Mouse (Mus musculus) midbrain, postnatal 0 days (tissue): ENCODE data around the gene Ublcp1. TPM values are rescaled to one million over a fixed set of nuclear protein-coding genes. Genes with fewer than 3 reads are reported as not detected.

ENCODE experiments used
- ATAC-seq: fragments of 200-750 bp; cut with Nextera tagmentation; 2 replicates; pipeline ENCODE4 v1.8.0; 2017; ENCODE audit warnings: moderate number of reproducible peaks, mild to moderate bottlenecking, moderate TSS enrichment, moderate library complexity; ENCODE audit not compliant: low FRiP score
- DNase-seq: peaks from one replicate; pipeline ENCODE4 v3.0.0-alpha.2; 2015; ENCODE audit warnings: low spot score
- H3K27ac ChIP-seq: fragments of 300-500 bp; sonication (generic); 2 replicates; pipeline ENCODE4 v1.5.1; 2014; ENCODE audit warnings: low read depth, mild to moderate bottlenecking, low read length, mixed read lengths
- H3K27me3 ChIP-seq: fragments of 300-500 bp; sonication (generic); 2 replicates; pipeline ENCODE4 v1.6.1; 2014; ENCODE audit warnings: low read length, control low read depth, mixed read lengths; ENCODE audit not compliant: insufficient read depth
- H3K36me3 ChIP-seq: fragments of 300-500 bp; sonication (generic); 2 replicates; pipeline ENCODE4 v1.6.1; 2014; ENCODE audit warnings: low read length, control low read depth, mixed read lengths; ENCODE audit not compliant: insufficient read depth
- H3K4me1 ChIP-seq: fragments of 300-500 bp; sonication (generic); 2 replicates; pipeline ENCODE4 v1.6.1; 2014; ENCODE audit warnings: mild to moderate bottlenecking, control low read depth, antibody characterized with exemption, low read length, mixed read lengths; ENCODE audit not compliant: insufficient read depth
- H3K4me2 ChIP-seq: fragments of 300-500 bp; sonication (generic); 2 replicates; pipeline ENCODE4 v1.6.1; 2014; ENCODE audit warnings: low read depth, mild to moderate bottlenecking, low read length, mixed read lengths; ENCODE audit not compliant: poor library complexity, severe bottlenecking
- H3K4me3 ChIP-seq: fragments of 300-500 bp; sonication (generic); 2 replicates; pipeline ENCODE4 v1.5.1; 2014; ENCODE audit warnings: low read depth, mild to moderate bottlenecking, low read length, moderate library complexity
- H3K9ac ChIP-seq: fragments of 300-500 bp; sonication (generic); replicated peaks from 2 replicates; pipeline ENCODE4 v1.6.1; 2014; ENCODE audit warnings: mild to moderate bottlenecking, low read length, moderate library complexity, mixed read lengths; ENCODE audit not compliant: poor library complexity, severe bottlenecking
- H3K9me3 ChIP-seq: fragments of 300-500 bp; sonication (generic); 2 replicates; pipeline ENCODE4 v1.6.1; 2016; ENCODE audit warnings: low read length, control low read depth
- CTCF ChIP-seq: IDR thresholded peaks from 2 replicates; pipeline ENCODE4 v1.5.1; 2016; ENCODE audit warnings: antibody characterized with exemption, mild to moderate bottlenecking
- WGBS: fragments of 180-500 bp; shearing (Covaris S2); extraction: QIAGEN DNeasy Blood & Tissue Kit; methylation state at CpG from one replicate; pipeline ENCODE4 v1.1.7; 2014; 5-methylcytosine and 5-hydroxymethylcytosine counted together
- polyA plus RNA-seq: library from polyadenylated mRNA; unstranded; fragments of >200 nt; fragmentation: Nextera tagmentation; extraction: Ambion mirVana; gene quantifications from 2 replicates; pipeline ENCODE4 v1.2.1, GENCODE M21; 2015
- total RNA-seq: library from RNA; depleted of rRNA; stranded (reverse); fragments of >200 nt; gene quantifications from 2 replicates; pipeline ENCODE4 v1.2.3, GENCODE M21; 2014

Ublcp1 gene
- total and polyA plus RNA-seq, 2 experiments from 2014 or later: 29.2 to 48.8 TPM

GRCm38 (mm10) chr11:44508876-44509275, 38.6 kb upstream of the Ublcp1 start:
- Histone ChIP-seq H3K36me3 (no peaks in the 10 kb centered on the region), H3K27ac (no peak overlapping the region), H3K9me3 (no peaks in the 10 kb centered on the region), H3K4me1 (no peaks in the 10 kb centered on the region), H3K4me2 (no peak overlapping the region), H3K27me3 (no peaks in the 10 kb centered on the region), H3K4me3 (no peak overlapping the region), H3K9ac (no peak overlapping the region)
- no peak for DNase-seq
- no peak for TF ChIP-seq CTCF
- WGBS: 70% methylated on average over 4 of the region's 4 CpGs
- no peak for ATAC-seq

- H3K4me1 ChIP-seq: no peaks in the 10 kb centered on the region
Observed at GRCm38 (mm10) chr11:44504761-44505160, 34.5 kb upstream of the Ublcp1 start.

GRCm38 (mm10) chr11:44504146-44504545, 33.8 kb upstream of the Ublcp1 start:
- H3K9me3 ChIP-seq: no peaks in the 10 kb centered on the region
- DNase-seq (no peak), ATAC-seq (no peak)
- no peaks in the 10 kb centered on the region for H3K4me1 ChIP-seq
- H3K4me2 ChIP-seq: no peak overlapping the region
- no peak for TF ChIP-seq CTCF
- WGBS: 89% methylated on average over 7 of the region's 7 CpGs
- H3K27me3 ChIP-seq: no peaks in the 10 kb centered on the region
- no peak overlapping the region for H3K27ac ChIP-seq
- H3K4me3 ChIP-seq: no peak overlapping the region
- H3K36me3 ChIP-seq: no peaks in the 10 kb centered on the region
- no peak overlapping the region for H3K9ac ChIP-seq

More at GRCm38 (mm10) chr11:44504761-44505160, 34.5 kb upstream of the Ublcp1 start:
- TF ChIP-seq CTCF: no peak
- Histone ChIP-seq H3K27ac (no peak overlapping the region), H3K36me3 (no peaks in the 10 kb centered on the region), H3K4me2 (no peak overlapping the region), H3K4me3 (no peak overlapping the region), H3K27me3 (no peaks in the 10 kb centered on the region), H3K9ac (no peak overlapping the region), H3K9me3 (no peaks in the 10 kb centered on the region)
- ATAC-seq (no peak), DNase-seq (no peak)
- 85% methylated on average over 3 of the region's 3 CpGs for WGBS

GRCm38 (mm10) chr11:44502931-44503330, 32.6 kb upstream of the Ublcp1 start:
- no peak overlapping the region for H3K4me2 ChIP-seq
- H3K36me3 ChIP-seq: no peaks in the 10 kb centered on the region
- H3K4me1 ChIP-seq: no peaks in the 10 kb centered on the region
- WGBS: 28% methylated on average over 5 of the region's 5 CpGs
- H3K27ac ChIP-seq: no peak overlapping the region
- H3K27me3 ChIP-seq: no peaks in the 10 kb centered on the region
- DNase-seq (no peak), ATAC-seq (no peak)
- H3K9me3 ChIP-seq: no peaks in the 10 kb centered on the region
- no peak for TF ChIP-seq CTCF
- no peak overlapping the region for H3K9ac ChIP-seq
- H3K4me3 ChIP-seq: no peak overlapping the region

GRCm38 (mm10) chr11:44501477-44501876, 31.2 kb upstream of the Ublcp1 start:
- 88% methylated on average over 2 of the region's 2 CpGs for WGBS
- H3K4me3 ChIP-seq: no peak overlapping the region
- TF ChIP-seq CTCF: no peak

GRCm38 (mm10) chr11:44500966-44501365, 30.7 kb upstream of the Ublcp1 start:
- TF ChIP-seq CTCF: no peak
- no peak overlapping the region for H3K4me3 ChIP-seq
- no peaks in the 10 kb centered on the region for H3K36me3 ChIP-seq
- 0 out of 2 replicates have a peak, but pooled peaks cover 2% of the 10 kb centered on the region for H3K4me1 ChIP-seq
- no peak overlapping the region for H3K9ac ChIP-seq
- no peaks in the 10 kb centered on the region for H3K27me3 ChIP-seq
- 85% methylated on average over 7 of the region's 7 CpGs for WGBS
- H3K27ac ChIP-seq: no peak overlapping the region
- DNase-seq: no peak
- no peaks in the 10 kb centered on the region for H3K9me3 ChIP-seq
- no peak for ATAC-seq
- no peak overlapping the region for H3K4me2 ChIP-seq

More at GRCm38 (mm10) chr11:44501477-44501876, 31.2 kb upstream of the Ublcp1 start:
- H3K27me3 ChIP-seq: no peaks in the 10 kb centered on the region
- H3K4me2 ChIP-seq: no peak overlapping the region
- ATAC-seq: no peak
- H3K36me3 ChIP-seq: no peaks in the 10 kb centered on the region
- no peak overlapping the region for H3K9ac ChIP-seq
- no peaks in the 10 kb centered on the region for H3K4me1 ChIP-seq
- no peak overlapping the region for H3K27ac ChIP-seq
- no peak for DNase-seq
- H3K9me3 ChIP-seq: no peaks in the 10 kb centered on the region
